Mouse (Mus musculus) liver, adult 2 months (tissue): ENCODE results near the gene Cyp2c23. TPM values are rescaled to one million over a fixed set of nuclear protein-coding genes. Genes with fewer than 3 reads are reported as not detected.
A peak's percentile ranks its signal among the peaks of the same experiment; 100 is the strongest.

ENCODE experiments used
- DNase-seq: peaks from one replicate; pipeline ENCODE4 v3.0.0-alpha.2; 2011; ENCODE audit warnings: low read depth, low spot score; ENCODE audit errors: extremely low read depth
- H3K27ac ChIP-seq: fragments of 200-500 bp; replicated peaks from 2 replicates; pipeline ENCODE4 v1.5.1; 2012; ENCODE audit warnings: low read depth, mild to moderate bottlenecking, control low read depth, inconsistent platforms, low read length; ENCODE audit not compliant: insufficient read depth
- H3K27me3 ChIP-seq: fragments of 200-500 bp; 2 replicates; pipeline ENCODE4 v1.6.1; 2012; ENCODE audit warnings: mild to moderate bottlenecking, moderate library complexity, low read length, inconsistent platforms; ENCODE audit not compliant: control insufficient read depth, insufficient read depth
- H3K36me3 ChIP-seq: fragments of 200-500 bp; 2 replicates; pipeline ENCODE4 v1.6.1; 2012; ENCODE audit warnings: low read length, inconsistent platforms; ENCODE audit not compliant: control insufficient read depth, insufficient read depth
- H3K4me1 ChIP-seq: fragments of 200-500 bp; 2 replicates; pipeline ENCODE4 v1.6.1; 2011; ENCODE audit warnings: low read length; ENCODE audit not compliant: control insufficient read depth, insufficient read depth
- H3K4me3 ChIP-seq: fragments of 200-500 bp; 2 replicates; pipeline ENCODE4 v1.5.1; 2011; ENCODE audit warnings: low read depth, mild to moderate bottlenecking, control low read depth, low read length, moderate library complexity; ENCODE audit not compliant: insufficient read depth
- H3K79me2 ChIP-seq: fragments of 200-500 bp; 2 replicates; pipeline ENCODE4 v1.6.1; 2012; ENCODE audit warnings: inconsistent platforms, mild to moderate bottlenecking, low read length, moderate library complexity; ENCODE audit not compliant: control insufficient read depth, insufficient read depth
- H3K9ac ChIP-seq: fragments of 200-500 bp; 2 replicates; pipeline ENCODE4 v1.6.1; 2012; ENCODE audit warnings: low read depth, mild to moderate bottlenecking, control low read depth, inconsistent platforms, low read length
- CTCF ChIP-seq: fragments of 200-500 bp; IDR thresholded peaks from 2 replicates; pipeline ENCODE4 v1.5.1; 2011; ENCODE audit warnings: low read depth, low read length, control low read depth
- POLR2A ChIP-seq: fragments of 200-500 bp; IDR thresholded peaks from 2 replicates; pipeline ENCODE4 v1.6.1; 2011; ENCODE audit warnings: low read length, control low read depth; ENCODE audit not compliant: insufficient read depth; ENCODE audit errors: extremely low read depth
- WGBS: fragments of 180-500 bp; shearing (Covaris S2); methylation state at CpG from one replicate; pipeline ENCODE4 v1.1.7; 2018; 5-methylcytosine and 5-hydroxymethylcytosine counted together
- polyA plus RNA-seq: library from polyadenylated mRNA; depleted of rRNA; stranded (reverse); fragments of >200 nt; gene quantifications from 2 replicates; pipeline ENCODE4 v1.2.3, GENCODE M21; 2012
- total RNA-seq: library from RNA; depleted of rRNA; stranded (reverse); fragments of >200 nt; gene quantifications from 2 replicates; pipeline ENCODE4 v1.2.3, GENCODE M21; 2014

The Cyp2c23 gene
- total and polyA plus RNA-seq, 2 experiments: 233 to 262 TPM

DNA sequence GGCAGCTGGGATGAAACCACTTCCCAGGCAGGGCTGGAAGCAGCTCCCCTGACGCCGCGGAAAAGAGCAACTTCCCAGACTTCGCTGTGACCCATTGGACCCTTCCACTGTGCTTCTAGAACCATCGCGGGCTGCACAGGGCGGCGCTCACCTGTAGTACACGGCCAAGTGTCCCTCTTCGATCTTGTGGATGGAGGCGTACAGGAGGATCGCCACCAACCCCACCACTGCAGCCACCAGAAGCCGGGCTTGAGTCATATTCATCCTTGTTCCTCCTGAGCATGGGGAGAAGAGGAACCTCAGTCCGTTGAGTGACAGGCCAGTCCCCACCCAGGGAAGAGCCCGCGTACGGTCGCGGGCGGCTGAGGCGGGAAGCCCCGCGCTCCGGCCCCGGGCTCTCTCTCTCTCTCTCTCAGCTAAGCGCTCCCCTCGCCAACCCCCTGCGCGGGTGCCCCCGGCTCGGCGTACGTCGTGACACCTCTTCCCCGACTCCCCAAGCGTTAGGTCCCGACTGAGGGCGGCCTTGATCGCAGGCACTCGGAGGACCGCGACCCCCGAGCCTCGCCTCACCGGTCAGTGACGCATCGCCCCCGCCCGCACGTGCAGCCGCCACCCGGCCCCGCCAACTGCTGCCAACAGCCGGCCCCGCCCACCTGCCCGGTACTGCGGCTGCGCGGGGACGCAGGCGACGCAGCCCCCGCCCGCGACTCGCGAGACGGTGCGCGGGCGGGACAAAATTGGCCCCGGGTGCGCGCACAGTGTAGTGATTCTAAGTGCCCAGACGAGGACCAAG is 40.3 kb upstream of the Cyp2c23 start, which contains the start of gene Erlin1:
Erlin1 (minus strand) TSS at position 665 of the 793 bp plus-strand sequence.
- Histone ChIP-seq H3K4me3 (peak within 1 kb of the TSS; percentile 84), H3K9ac (peak within 1 kb of the TSS; percentile 90), H3K27me3 (no peaks in the 10 kb centered on the region), H3K27ac (peak within 1 kb of the TSS; percentile 75), H3K4me1 (peaks cover 15% of the 10 kb centered on the region), H3K36me3 (peaks cover 37% of the 10 kb centered on the region), H3K79me2 (peaks cover 3% of the 10 kb centered on the region; the same call in 1 of the 2 replicates)
- peak; percentile 69 for DNase-seq
- WGBS: under 1% methylated on average over 59 of the region's 75 CpGs
- TF ChIP-seq CTCF (no peak), POLR2A (no peak)

DNA sequence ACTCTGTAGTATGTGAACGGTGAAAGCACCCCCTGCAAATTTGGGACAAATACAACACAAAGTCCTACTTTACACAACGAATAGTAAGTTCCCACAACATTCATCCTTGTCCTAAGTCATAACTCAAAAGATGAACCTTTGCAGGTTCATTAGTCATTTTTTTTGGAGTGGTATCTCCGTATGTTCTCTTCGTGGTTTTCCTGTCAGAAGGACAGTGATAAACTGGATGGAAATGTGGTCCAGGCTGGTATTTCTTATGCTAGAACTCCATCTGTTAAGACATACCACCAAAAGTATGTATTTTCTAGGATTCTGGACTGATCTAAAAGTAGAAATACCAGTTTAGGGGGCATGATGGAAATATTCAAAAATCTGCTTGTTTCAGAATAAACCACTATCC is 39.2 kb upstream of the Cyp2c23 start:
- Histone ChIP-seq H3K27me3 (no peaks in the 10 kb centered on the region), H3K4me3 (peak overlapping the region; percentile 36; the same call in 1 of the 2 replicates), H3K9ac (no peak overlapping the region), H3K79me2 (peaks cover 3% of the 10 kb centered on the region; the same call in 1 of the 2 replicates), H3K27ac (peak overlapping the region; percentile 75; the same call in 1 of the 2 replicates), H3K4me1 (peaks cover 15% of the 10 kb centered on the region), H3K36me3 (peaks cover 31% of the 10 kb centered on the region)
- TF ChIP-seq POLR2A (no peak), CTCF (no peak)
- no peak for DNase-seq
- 46% methylated on average over 4 of the region's 4 CpGs for WGBS

DNA sequence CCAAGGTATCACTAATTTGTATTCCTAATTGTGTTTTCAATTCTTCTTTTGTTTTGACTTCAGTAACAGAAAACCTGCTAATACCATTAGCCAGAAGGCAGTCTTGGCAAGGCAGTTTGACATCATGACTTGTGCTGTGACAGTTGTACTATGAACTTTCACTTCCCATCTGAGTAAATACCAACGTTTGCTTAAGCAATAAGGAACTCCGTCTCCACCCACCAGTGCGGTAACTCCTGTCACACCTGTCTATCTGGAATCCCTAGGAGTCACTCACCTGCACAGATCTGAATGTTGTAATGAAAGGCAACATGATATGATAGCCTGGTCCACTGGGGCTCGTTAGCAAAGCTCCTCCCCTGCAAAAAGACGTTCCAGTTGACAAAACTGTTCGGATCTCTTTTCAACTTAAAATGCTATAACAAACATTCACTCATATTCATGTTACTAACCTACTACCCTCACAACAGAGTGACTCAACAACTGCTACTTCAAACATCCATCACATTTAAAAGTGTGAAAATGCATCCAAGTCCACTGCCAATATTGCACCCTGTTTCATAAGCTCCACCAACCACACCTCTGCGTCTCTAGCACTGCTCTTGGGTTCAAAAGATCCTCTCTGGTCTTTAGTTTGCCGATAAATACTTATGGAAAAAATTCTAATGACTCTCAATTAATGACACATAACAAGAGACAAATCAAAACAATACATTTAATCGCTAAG is 38.5 kb upstream of the Cyp2c23 start:
- H3K27me3 ChIP-seq: no peaks in the 10 kb centered on the region
- H3K4me1 ChIP-seq: peaks cover 15% of the 10 kb centered on the region
- peaks cover 30% of the 10 kb centered on the region for H3K36me3 ChIP-seq
- 29% methylated on average over 9 of the region's 9 CpGs for WGBS
- peak; percentile 98 for DNase-seq
- H3K4me3 ChIP-seq: no peak overlapping the region
- TF ChIP-seq POLR2A: no peak
- H3K9ac ChIP-seq: no peak overlapping the region
- peak overlapping the region; percentile 56 for H3K27ac ChIP-seq
- H3K79me2 ChIP-seq: peaks cover 3% of the 10 kb centered on the region; the same call in 1 of the 2 replicates

GRCm38 (mm10) chr19:44064734-44065133 is 35.7 kb upstream of the Cyp2c23 start:
- Histone ChIP-seq H3K9ac (no peak overlapping the region), H3K4me3 (no peak overlapping the region), H3K36me3 (peaks cover 38% of the 10 kb centered on the region), H3K27me3 (no peaks in the 10 kb centered on the region), H3K27ac (peak overlapping the region; percentile 35; the same call in 1 of the 2 replicates), H3K4me1 (peaks cover 13% of the 10 kb centered on the region), H3K79me2 (peaks cover 3% of the 10 kb centered on the region; the same call in 1 of the 2 replicates)
- TF ChIP-seq CTCF (no peak), POLR2A (no peak)
- 64% methylated on average over 2 of the region's 2 CpGs for WGBS
- no peak for DNase-seq

DNA sequence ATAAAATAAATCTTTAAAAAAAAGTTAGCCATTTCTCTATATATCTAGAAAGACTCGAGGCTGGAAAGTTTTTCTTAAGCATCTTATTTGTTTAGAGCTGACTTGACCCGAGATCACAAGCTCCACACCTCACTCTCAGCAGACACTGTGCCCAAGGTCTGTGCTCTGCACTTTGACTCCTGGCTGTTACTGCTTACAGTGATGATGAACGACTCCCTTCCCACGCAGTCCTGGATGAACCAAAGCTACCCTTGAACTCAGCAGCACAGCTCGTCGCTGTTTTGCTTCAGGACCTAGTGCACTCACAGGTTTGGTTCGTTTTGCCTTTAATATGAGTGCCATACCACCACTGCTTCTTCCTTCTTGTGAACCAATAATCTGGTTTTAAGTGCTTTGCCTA is 34.8 kb upstream of the Cyp2c23 start:
- H3K79me2 ChIP-seq: peaks cover 3% of the 10 kb centered on the region; the same call in 1 of the 2 replicates
- no peak for TF ChIP-seq POLR2A
- TF ChIP-seq CTCF: no peak
- 22% methylated on average over 7 of the region's 7 CpGs for WGBS
- no peak overlapping the region for H3K9ac ChIP-seq
- 0 out of 2 replicates have a peak overlapping the region, but pooled peaks have one; percentile 8 for H3K27ac ChIP-seq
- DNase-seq: peak; percentile 97
- H3K4me1 ChIP-seq: peaks cover 13% of the 10 kb centered on the region
- H3K27me3 ChIP-seq: no peaks in the 10 kb centered on the region
- H3K36me3 ChIP-seq: peaks cover 46% of the 10 kb centered on the region
- H3K4me3 ChIP-seq: no peak overlapping the region
